Mouse (Mus musculus) liver, embryonic 11.5 days (tissue): ENCODE results near the gene Olfr1094. TPM values are rescaled to one million over a fixed set of nuclear protein-coding genes. Genes with fewer than 3 reads are reported as not detected.

Experiments used
- ATAC-seq: fragments of 200-750 bp; cut with Nextera tagmentation; replicated peaks from 2 replicates; pipeline ENCODE4 v1.8.0; 2017; ENCODE audit warnings: moderate number of reproducible peaks, mild to moderate bottlenecking, moderate TSS enrichment, moderate library complexity; ENCODE audit not compliant: low FRiP score
- DNase-seq: peaks from one replicate; pipeline ENCODE4 v3.0.0-alpha.2; 2017; ENCODE audit warnings: low spot score
- H3K27ac ChIP-seq: fragments of 300-500 bp; sonication (generic); 2 replicates; pipeline ENCODE4 v1.5.1; 2014; ENCODE audit warnings: mild to moderate bottlenecking, low read depth, low read length, control low read depth
- H3K27me3 ChIP-seq: fragments of 300-500 bp; sonication (generic); replicated peaks from 2 replicates; pipeline ENCODE4 v1.6.1; 2014; ENCODE audit warnings: low read length, mixed read lengths; ENCODE audit not compliant: control insufficient read depth, insufficient read depth
- H3K36me3 ChIP-seq: fragments of 300-500 bp; sonication (generic); 2 replicates; pipeline ENCODE4 v1.6.1; 2014; ENCODE audit warnings: mild to moderate bottlenecking, low read length, moderate library complexity, mixed read lengths; ENCODE audit not compliant: control insufficient read depth, insufficient read depth
- H3K4me1 ChIP-seq: fragments of 300-500 bp; sonication (generic); replicated peaks from 2 replicates; pipeline ENCODE4 v1.6.1; 2014; ENCODE audit warnings: low read length, mixed read lengths; ENCODE audit not compliant: control insufficient read depth, insufficient read depth
- H3K4me2 ChIP-seq: fragments of 300-500 bp; sonication (generic); 2 replicates; pipeline ENCODE4 v1.6.1; 2014; ENCODE audit warnings: mild to moderate bottlenecking, control low read depth, moderate library complexity
- H3K4me3 ChIP-seq: fragments of 300-500 bp; sonication (generic); 2 replicates; pipeline ENCODE4 v1.5.1; 2014; ENCODE audit warnings: low read depth, low read length, control low read depth
- H3K9ac ChIP-seq: fragments of 300-500 bp; sonication (generic); 2 replicates; pipeline ENCODE4 v1.6.1; 2014; ENCODE audit warnings: low read depth, low read length, control low read depth
- H3K9me3 ChIP-seq: fragments of 300-500 bp; sonication (generic); 2 replicates; pipeline ENCODE4 v1.6.1; 2016; ENCODE audit warnings: low read length, inconsistent platforms, mixed read lengths; ENCODE audit not compliant: control insufficient read depth
- WGBS: fragments of 180-500 bp; shearing (Covaris S2); extraction: QIAGEN DNeasy Blood & Tissue Kit; methylation state at CpG from one replicate; pipeline ENCODE4 v1.1.7; 2014; 5-methylcytosine and 5-hydroxymethylcytosine counted together
- polyA plus RNA-seq: library from polyadenylated mRNA; unstranded; fragments of >200 nt; fragmentation: Nextera tagmentation; extraction: Ambion mirVana; gene quantifications from 2 replicates; pipeline ENCODE4 v1.2.1, GENCODE M21; 2014

The Olfr1094 gene
- not detected in 2 replicates for polyA plus RNA-seq

GRCm38 (mm10) chr2:86824363-86824762, at the start of gene Olfr1094:
TSS of gene Olfr1094 (plus strand) at chr2:86824663.
- no peaks in the 10 kb centered on the region for H3K27me3 ChIP-seq
- H3K9ac ChIP-seq, result no peak within 1 kb of the TSS
- no peak within 1 kb of the TSS for H3K27ac ChIP-seq
- H3K4me1 ChIP-seq, result no peaks in the 10 kb centered on the region
- ATAC-seq, result no peak
- no peak within 1 kb of the TSS for H3K4me3 ChIP-seq
- H3K4me2 ChIP-seq, result no peak within 1 kb of the TSS
- no peaks in the 10 kb centered on the region for H3K9me3 ChIP-seq
- H3K36me3 ChIP-seq, result no peaks in the 10 kb centered on the region
- no peak for DNase-seq

DNA sequence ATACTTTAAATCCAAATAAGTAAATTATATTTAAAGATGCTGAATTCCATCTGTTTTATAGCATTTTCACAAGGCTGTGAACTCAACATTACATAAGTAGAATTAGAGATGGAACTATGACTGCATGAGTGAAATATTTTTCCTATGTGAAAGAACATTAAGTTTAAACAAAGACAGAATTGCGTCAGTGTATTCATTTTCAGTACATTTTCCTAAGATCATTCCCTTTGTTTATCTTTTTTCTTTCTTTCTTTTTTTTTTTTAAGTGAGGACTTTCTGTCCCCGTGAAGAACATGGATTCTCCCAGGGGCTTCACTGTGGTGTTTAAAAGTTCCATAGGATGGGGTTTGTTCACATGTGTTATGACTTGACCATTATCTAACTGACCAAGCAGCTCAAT, 42.3 kb upstream of the Olfr1094 start, which contains the start of gene Olfr1093:
Gene Olfr1093, plus strand, starts transcription at position 301 of the 400 bp plus-strand sequence.
- Histone ChIP-seq H3K9ac (no peak within 1 kb of the TSS), H3K9me3 (no peaks in the 10 kb centered on the region), H3K4me3 (no peak within 1 kb of the TSS), H3K4me2 (no peak within 1 kb of the TSS), H3K4me1 (no peaks in the 10 kb centered on the region), H3K27ac (no peak within 1 kb of the TSS), H3K36me3 (no peaks in the 10 kb centered on the region), H3K27me3 (no peaks in the 10 kb centered on the region)
- no peak for ATAC-seq
- DNase-seq, result no peak
- WGBS, result 81% methylated on average over 2 of the region's 2 CpGs

GRCm38 (mm10) chr2:86809918-86810317, 14.5 kb upstream of the Olfr1094 start, which contains the start of gene Olfr141:
TSS of gene Olfr141 (minus strand) at chr2:86810018.
- Histone ChIP-seq H3K4me3 (no peak within 1 kb of the TSS), H3K4me2 (no peak within 1 kb of the TSS), H3K27ac (no peak within 1 kb of the TSS), H3K9me3 (no peaks in the 10 kb centered on the region), H3K9ac (no peak within 1 kb of the TSS), H3K27me3 (no peaks in the 10 kb centered on the region), H3K36me3 (no peaks in the 10 kb centered on the region), H3K4me1 (no peaks in the 10 kb centered on the region)
- ATAC-seq, result no peak
- no peak for DNase-seq

- H3K27ac ChIP-seq, result no peak within 1 kb of the TSS
These were observed 27.1 kb downstream of the Olfr1094 start, which contains the start of gene Olfr1095 for GRCm38 (mm10) chr2:86851596-86851995. TSS of gene Olfr1095 (minus strand) at chr2:86851696.

DNA sequence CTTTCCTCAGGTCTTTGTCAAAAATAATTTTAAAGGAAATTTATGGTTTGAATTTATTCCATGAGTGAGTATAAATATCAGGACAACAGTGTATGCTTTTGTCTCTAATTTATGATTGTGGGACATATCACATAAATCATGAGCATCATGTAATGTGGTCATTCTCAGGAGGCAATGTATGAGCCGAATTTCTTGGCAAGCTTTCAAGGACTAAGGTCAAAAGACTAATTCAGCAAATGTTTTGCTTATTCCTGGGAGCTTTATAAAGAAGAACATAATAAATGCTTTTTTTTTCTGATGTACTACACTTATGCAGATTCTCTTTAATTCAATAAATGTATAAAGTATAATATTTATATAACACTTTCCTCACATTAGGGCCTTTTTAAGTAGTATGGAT, 50.2 kb downstream of the Olfr1094 start, which contains the start of gene Gm13723:
Gene Gm13723, minus strand, starts transcription at position 101 of the 400 bp plus-strand sequence.
- 50% methylated on average over 1 of the region's 1 CpGs for WGBS
- H3K9ac ChIP-seq, result no peak within 1 kb of the TSS
- no peak for DNase-seq
- no peaks in the 10 kb centered on the region for H3K27me3 ChIP-seq
- ATAC-seq, result no peak
- no peak within 1 kb of the TSS for H3K4me2 ChIP-seq
- no peaks in the 10 kb centered on the region for H3K9me3 ChIP-seq
- no peaks in the 10 kb centered on the region for H3K4me1 ChIP-seq
- H3K4me3 ChIP-seq, result no peak within 1 kb of the TSS
- no peaks in the 10 kb centered on the region for H3K36me3 ChIP-seq
- no peak within 1 kb of the TSS for H3K27ac ChIP-seq

More at GRCm38 (mm10) chr2:86851596-86851995, 27.1 kb downstream of the Olfr1094 start, which contains the start of gene Olfr1095:
- no peaks in the 10 kb centered on the region for H3K27me3 ChIP-seq
- H3K4me3 ChIP-seq, result no peak within 1 kb of the TSS
- ATAC-seq (no peak), DNase-seq (no peak)
- 88% methylated on average over 3 of the region's 3 CpGs for WGBS
- no peak within 1 kb of the TSS for H3K4me2 ChIP-seq
- no peaks in the 10 kb centered on the region for H3K9me3 ChIP-seq
- H3K9ac ChIP-seq, result no peak within 1 kb of the TSS
- no peaks in the 10 kb centered on the region for H3K36me3 ChIP-seq
- no peaks in the 10 kb centered on the region for H3K4me1 ChIP-seq

Other genes starting within 250 kb of the Olfr1094 start
- gene Olfr1082, start 225.7 kb upstream of the Olfr1094 start, polyA plus RNA-seq, result not detected in 2 replicates
- gene Olfr1084, start 184.9 kb upstream of the Olfr1094 start, polyA plus RNA-seq, result not detected in 2 replicates
- not detected in 2 replicates for gene Olfr1085, start 162.6 kb upstream of the Olfr1094 start, polyA plus RNA-seq
- not detected in 2 replicates for gene Olfr1086, start 144.6 kb upstream of the Olfr1094 start, polyA plus RNA-seq
- gene Olfr1087, start 126.3 kb upstream of the Olfr1094 start, polyA plus RNA-seq, result not detected in 2 replicates
- gene Olfr1089, start 91.0 kb upstream of the Olfr1094 start, polyA plus RNA-seq, result not detected in 2 replicates
- gene Olfr1090, start 65.7 kb upstream of the Olfr1094 start, polyA plus RNA-seq, result not detected in 2 replicates
- not detected in 2 replicates for gene Olfr1093, start 42.2 kb upstream of the Olfr1094 start, polyA plus RNA-seq
- gene Olfr141, start 14.6 kb upstream of the Olfr1094 start, polyA plus RNA-seq, result not detected in 2 replicates
- not detected in 2 replicates for gene Olfr1095, start 27.0 kb downstream of the Olfr1094 start, polyA plus RNA-seq
- gene Gm13723, start 50.1 kb downstream of the Olfr1094 start, polyA plus RNA-seq, result not detected in 2 replicates
- gene Olfr1097, start 67.6 kb downstream of the Olfr1094 start, polyA plus RNA-seq, result not detected in 2 replicates
- not detected in 2 replicates for gene Olfr1098, start 99.9 kb downstream of the Olfr1094 start, polyA plus RNA-seq
- gene Olfr1099, start 136.0 kb downstream of the Olfr1094 start, polyA plus RNA-seq, result not detected in 2 replicates
- gene Olfr1100, start 155.3 kb downstream of the Olfr1094 start, polyA plus RNA-seq, result not detected in 2 replicates
- not detected in 2 replicates for gene Olfr1101, start 166.6 kb downstream of the Olfr1094 start, polyA plus RNA-seq
- not detected in 2 replicates for gene Olfr1102, start 173.7 kb downstream of the Olfr1094 start, polyA plus RNA-seq
- gene Olfr1104, start 202.4 kb downstream of the Olfr1094 start, polyA plus RNA-seq, result not detected in 2 replicates
- not detected in 2 replicates for gene Olfr1105, start 211.9 kb downstream of the Olfr1094 start, polyA plus RNA-seq
- not detected in 2 replicates for gene Olfr1106, start 227.6 kb downstream of the Olfr1094 start, polyA plus RNA-seq